Mouse (Mus musculus) lung, adult 2 months (tissue): ENCODE measurements around the gene Tbx1.

Experiments
- CTCF ChIP-seq: fragments of 200-500 bp; IDR thresholded peaks from 2 replicates; pipeline ENCODE4 v1.5.1; 2011; ENCODE audit warnings: mild to moderate bottlenecking, low read length, control low read depth; ENCODE audit not compliant: insufficient read depth
- POLR2A ChIP-seq: fragments of 200-500 bp; IDR thresholded peaks from 2 replicates; pipeline ENCODE4 v1.6.1; 2011; ENCODE audit warnings: low read depth, mild to moderate bottlenecking, control low read depth, low read length, borderline replicate concordance; ENCODE audit errors: extremely low read depth

GRCm38 (mm10) chr16:18554721-18555120 lies 35.8 kb downstream of the Tbx1 start:
- TF ChIP-seq CTCF, result no peak
- TF ChIP-seq POLR2A, result no peak
